Mouse (Mus musculus): ENCODE measurements around the gene Osbpl10.

DNA sequence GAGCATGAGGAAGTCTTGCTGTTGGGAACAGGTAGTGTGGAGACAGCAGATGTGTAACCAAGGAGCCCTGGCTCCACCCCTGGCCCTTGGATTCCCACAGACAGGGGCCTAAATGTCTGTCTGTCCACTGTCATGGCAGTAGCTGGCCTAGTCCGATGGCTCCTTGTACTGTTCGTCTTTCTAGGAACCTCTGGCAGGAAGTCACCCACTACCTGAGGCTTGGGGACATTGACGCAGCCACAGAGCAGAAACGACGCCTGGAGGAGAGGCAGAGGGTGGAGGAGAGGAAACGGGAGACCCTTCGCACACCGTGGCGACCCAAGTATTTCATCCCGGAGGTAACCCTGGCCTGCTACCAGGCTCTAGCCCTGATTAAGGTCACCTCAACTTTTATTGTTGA lies 251.3 kb downstream of the Osbpl10 start:
- TF ChIP-seq FLI1 (IDR thresholded peaks at IDR 0.05; ENCODE audit: low read length) (no peak), GATA1 (IDR thresholded peaks at IDR 0.05; ENCODE audit: borderline replicate concordance, low read length) (no peak)
